Mouse (Mus musculus) lung, embryonic 14.5 days (tissue): ENCODE results near the gene Ireb2. TPM values are rescaled to one million over a fixed set of nuclear protein-coding genes. Genes with fewer than 3 reads are reported as not detected.
"Not testable (repeated sequence)": the region's sequence is repeated elsewhere in the genome, so short reads cannot be mapped to it uniquely, and the experiment has no call there.

ENCODE experiments used
- ATAC-seq: fragments of 200-750 bp; cut with Nextera tagmentation; 2 replicates; pipeline ENCODE4 v1.8.0; 2017; ENCODE audit warnings: mild to moderate bottlenecking, moderate TSS enrichment, moderate library complexity; ENCODE audit not compliant: insufficient read depth
- DNase-seq: peaks from one replicate; pipeline ENCODE4 v3.0.0-alpha.2; 2015
- H3K27ac ChIP-seq: fragments of 300-500 bp; sonication (generic); 2 replicates; pipeline ENCODE4 v1.5.1; 2014; ENCODE audit warnings: low read depth, mild to moderate bottlenecking, moderate library complexity
- H3K27me3 ChIP-seq: fragments of 300-500 bp; sonication (generic); 2 replicates; pipeline ENCODE4 v1.6.1; 2014; ENCODE audit warnings: low read length, control low read depth; ENCODE audit not compliant: insufficient read depth
- H3K36me3 ChIP-seq: fragments of 300-500 bp; sonication (generic); 2 replicates; pipeline ENCODE4 v1.6.1; 2014; ENCODE audit warnings: control low read depth; ENCODE audit not compliant: insufficient read depth
- H3K4me1 ChIP-seq: fragments of 300-500 bp; sonication (generic); 2 replicates; pipeline ENCODE4 v1.6.1; 2014; ENCODE audit warnings: antibody characterized with exemption, control low read depth; ENCODE audit not compliant: insufficient read depth
- H3K4me2 ChIP-seq: fragments of 300-500 bp; sonication (generic); 2 replicates; pipeline ENCODE4 v1.6.1; 2014; ENCODE audit warnings: mild to moderate bottlenecking
- H3K4me3 ChIP-seq: fragments of 300-500 bp; sonication (generic); 2 replicates; pipeline ENCODE4 v1.5.1; 2014; ENCODE audit warnings: low read depth, low read length
- H3K9ac ChIP-seq: fragments of 300-500 bp; sonication (generic); 2 replicates; pipeline ENCODE4 v1.6.1; 2014
- H3K9me3 ChIP-seq: fragments of 300-500 bp; sonication (generic); 2 replicates; pipeline ENCODE4 v1.6.1; 2016; ENCODE audit warnings: low read depth, low read length, control low read depth
- CTCF ChIP-seq: IDR thresholded peaks from 2 replicates; pipeline ENCODE4 v1.5.1; 2016; ENCODE audit warnings: antibody characterized with exemption, low read depth
- WGBS: fragments of 180-500 bp; shearing (Covaris S2); extraction: QIAGEN DNeasy Blood & Tissue Kit; methylation state at CpG from one replicate; pipeline ENCODE4 v1.1.7; 2014; 5-methylcytosine and 5-hydroxymethylcytosine counted together
- polyA plus RNA-seq: library from polyadenylated mRNA; unstranded; fragments of >200 nt; fragmentation: Nextera tagmentation; extraction: Ambion mirVana; gene quantifications from 2 replicates; pipeline ENCODE4 v1.2.1, GENCODE M21; 2014

Gene Ireb2
- polyA plus RNA-seq, 1 experiment from 2014 or later: 45.9 TPM

GRCm38 (mm10) chr9:54837835-54838234 is 25.8 kb upstream of the Ireb2 start:
- no peaks in the 10 kb centered on the region for H3K9me3 ChIP-seq
- no peak for ATAC-seq

GRCm38 (mm10) chr9:54840145-54840544 is 23.4 kb upstream of the Ireb2 start:
- Histone ChIP-seq H3K27me3 (no peaks in the 10 kb centered on the region), H3K4me3 (no peak overlapping the region), H3K9ac (no peak overlapping the region), H3K36me3 (no peaks in the 10 kb centered on the region), H3K4me1 (no peaks in the 10 kb centered on the region), H3K4me2 (no peak overlapping the region), H3K27ac (no peak overlapping the region), H3K9me3 (no peaks in the 10 kb centered on the region)
- ATAC-seq: no peak
- TF ChIP-seq CTCF: no peak
- DNase-seq: no peak
- WGBS: 79% methylated on average over 1 of the region's 1 CpGs

More at GRCm38 (mm10) chr9:54837835-54838234, 25.8 kb upstream of the Ireb2 start:
- WGBS: 55% methylated on average over 7 of the region's 7 CpGs
- no peak for TF ChIP-seq CTCF
- no peak overlapping the region for H3K27ac ChIP-seq
- no peak for DNase-seq
- no peak overlapping the region for H3K4me2 ChIP-seq
- no peaks in the 10 kb centered on the region for H3K27me3 ChIP-seq
- H3K9ac ChIP-seq: no peak overlapping the region
- no peaks in the 10 kb centered on the region for H3K4me1 ChIP-seq
- H3K4me3 ChIP-seq: no peak overlapping the region
- H3K36me3 ChIP-seq: no peaks in the 10 kb centered on the region

- TF ChIP-seq CTCF: no peak
- no peak overlapping the region for H3K27ac ChIP-seq
- ATAC-seq (no peak), DNase-seq (no peak)
- no peak overlapping the region for H3K9ac ChIP-seq
- H3K4me3 ChIP-seq: no peak overlapping the region
- H3K4me2 ChIP-seq: no peak overlapping the region
- no peaks in the 10 kb centered on the region for H3K4me1 ChIP-seq
- H3K36me3 ChIP-seq: no peaks in the 10 kb centered on the region
- no peaks in the 10 kb centered on the region for H3K9me3 ChIP-seq
- WGBS: 70% methylated on average over 5 of the region's 5 CpGs
- no peaks in the 10 kb centered on the region for H3K27me3 ChIP-seq
Observed at GRCm38 (mm10) chr9:54842311-54842710, 21.3 kb upstream of the Ireb2 start.

GRCm38 (mm10) chr9:54843887-54844286 is 19.7 kb upstream of the Ireb2 start:
- ATAC-seq (no peak), DNase-seq (peak; percentile 8)
- no peak overlapping the region for H3K4me3 ChIP-seq
- 55% methylated on average over 6 of the region's 6 CpGs for WGBS
- H3K27me3 ChIP-seq: no peaks in the 10 kb centered on the region
- H3K4me2 ChIP-seq: no peak overlapping the region
- H3K4me1 ChIP-seq: no peaks in the 10 kb centered on the region
- H3K36me3 ChIP-seq: no peaks in the 10 kb centered on the region
- no peak for TF ChIP-seq CTCF
- no peak overlapping the region for H3K9ac ChIP-seq
- no peak overlapping the region for H3K27ac ChIP-seq
- no peaks in the 10 kb centered on the region for H3K9me3 ChIP-seq

- ATAC-seq: no peak; the same call in 1 of the 2 replicates
- no peak overlapping the region for H3K9ac ChIP-seq
- no peaks in the 10 kb centered on the region for H3K27me3 ChIP-seq
- no peak overlapping the region for H3K4me3 ChIP-seq
- no peaks in the 10 kb centered on the region for H3K36me3 ChIP-seq
- no peak overlapping the region for H3K27ac ChIP-seq
- peak; percentile 41 for DNase-seq
- WGBS: 57% methylated on average over 3 of the region's 3 CpGs
- no peaks in the 10 kb centered on the region for H3K9me3 ChIP-seq
- H3K4me2 ChIP-seq: no peak overlapping the region
- no peak for TF ChIP-seq CTCF
- H3K4me1 ChIP-seq: no peaks in the 10 kb centered on the region
Observed at GRCm38 (mm10) chr9:54844556-54845176, 18.9 kb upstream of the Ireb2 start.

- DNase-seq: no peak
- Histone ChIP-seq H3K9ac (no peak overlapping the region), H3K4me1 (no peaks in the 10 kb centered on the region), H3K4me2 (no peak overlapping the region), H3K27ac (no peak overlapping the region), H3K27me3 (no peaks in the 10 kb centered on the region), H3K36me3 (no peaks in the 10 kb centered on the region), H3K4me3 (no peak overlapping the region), H3K9me3 (no peaks in the 10 kb centered on the region)
- no peak for TF ChIP-seq CTCF
- ATAC-seq: no peak
Observed at GRCm38 (mm10) chr9:54848203-54848602, 15.4 kb upstream of the Ireb2 start.

- WGBS: 72% methylated on average over 6 of the region's 6 CpGs
Observed at GRCm38 (mm10) chr9:54853036-54853435, 10.6 kb upstream of the Ireb2 start.

More at GRCm38 (mm10) chr9:54853036-54853435, 10.6 kb upstream of the Ireb2 start:
- not testable (repeated sequence) for H3K9ac ChIP-seq, H3K27ac ChIP-seq, ATAC-seq, H3K4me3 ChIP-seq, H3K4me1 ChIP-seq, H3K4me2 ChIP-seq, H3K27me3 ChIP-seq, H3K36me3 ChIP-seq, DNase-seq, H3K9me3 ChIP-seq
